Mouse (Mus musculus): ENCODE data around the gene Mfsd12. TPM values are rescaled to one million over a fixed set of nuclear protein-coding genes. Genes with fewer than 3 reads are reported as not detected.

The Mfsd12 gene
- polyA plus RNA-seq, 1 experiment from 2014 or later = 12.9 TPM

- 10% methylated on average over 19 of the region's 19 CpGs for WGBS
- peak overlapping the region; percentile 43 for H3K4me3 ChIP-seq
Observed at GRCm38 (mm10) chr10:81393456-81394063, 36.3 kb downstream of the Mfsd12 start.

GRCm38 (mm10) chr10:81395127-81395526 is 37.8 kb downstream of the Mfsd12 start:
- Histone ChIP-seq H3K27ac (no peak overlapping the region), H3K9me3 (no peaks in the 10 kb centered on the region), H3K4me1 (replicated peaks) (peaks cover 60% of the 10 kb centered on the region), H3K27me3 (ENCODE audit: insufficient read depth, poor library complexity, severe bottlenecking) (peaks cover 38% of the 10 kb centered on the region), H3K4me3 (no peak overlapping the region), H3K36me3 (peaks cover 14% of the 10 kb centered on the region)
- 18% methylated on average over 5 of the region's 5 CpGs for WGBS
- DNase-seq (ENCODE audit: low spot score) = peak; percentile 83

More at GRCm38 (mm10) chr10:81393456-81394063, 36.3 kb downstream of the Mfsd12 start:
- peaks cover 17% of the 10 kb centered on the region for H3K36me3 ChIP-seq
- H3K4me1 ChIP-seq (replicated peaks) = peaks cover 60% of the 10 kb centered on the region
- H3K27ac ChIP-seq = peak overlapping the region; percentile 75
- H3K27me3 ChIP-seq (ENCODE audit: insufficient read depth, poor library complexity, severe bottlenecking) = peaks cover 27% of the 10 kb centered on the region
- no peaks in the 10 kb centered on the region for H3K9me3 ChIP-seq
- no peak for DNase-seq (ENCODE audit: low spot score)

- no peaks in the 10 kb centered on the region for H3K9me3 ChIP-seq
- H3K4me1 ChIP-seq (replicated peaks) = peaks cover 63% of the 10 kb centered on the region
- no peak for DNase-seq (ENCODE audit: low spot score)
- H3K27me3 ChIP-seq (ENCODE audit: insufficient read depth, poor library complexity, severe bottlenecking) = peaks cover 45% of the 10 kb centered on the region
- peaks cover 12% of the 10 kb centered on the region for H3K36me3 ChIP-seq
- H3K4me3 ChIP-seq = no peak overlapping the region
- WGBS = 76% methylated on average over 4 of the region's 4 CpGs
- H3K27ac ChIP-seq = peak overlapping the region; percentile 26; the same call in 1 of the 2 replicates
Observed at GRCm38 (mm10) chr10:81395865-81396264, 38.6 kb downstream of the Mfsd12 start.

GRCm38 (mm10) chr10:81396749-81397148 is 39.5 kb downstream of the Mfsd12 start:
- Histone ChIP-seq H3K9me3 (no peaks in the 10 kb centered on the region), H3K4me3 (no peak overlapping the region), H3K4me1 (replicated peaks) (peaks cover 72% of the 10 kb centered on the region), H3K36me3 (peaks cover 11% of the 10 kb centered on the region), H3K27me3 (ENCODE audit: insufficient read depth, poor library complexity, severe bottlenecking) (peaks cover 53% of the 10 kb centered on the region), H3K27ac (peak overlapping the region; percentile 8; the same call in 1 of the 2 replicates)
- DNase-seq (ENCODE audit: low spot score) = no peak
- 51% methylated on average over 5 of the region's 5 CpGs for WGBS

- H3K4me3 ChIP-seq = peak overlapping the region; percentile 0; the same call in 1 of the 2 replicates
- 54% methylated on average over 5 of the region's 5 CpGs for WGBS
- no peak for DNase-seq (ENCODE audit: low spot score)
- no peaks in the 10 kb centered on the region for H3K9me3 ChIP-seq
- peaks cover 11% of the 10 kb centered on the region for H3K36me3 ChIP-seq
- H3K4me1 ChIP-seq (replicated peaks) = peaks cover 78% of the 10 kb centered on the region
- peak overlapping the region; percentile 93 for H3K27ac ChIP-seq
- peaks cover 64% of the 10 kb centered on the region for H3K27me3 ChIP-seq (ENCODE audit: insufficient read depth, poor library complexity, severe bottlenecking)
Observed at GRCm38 (mm10) chr10:81399296-81399695, 42.0 kb downstream of the Mfsd12 start.

GRCm38 (mm10) chr10:81399798-81400308 is 42.6 kb downstream of the Mfsd12 start:
- no peak for DNase-seq (ENCODE audit: low spot score)
- WGBS = 70% methylated on average over 18 of the region's 18 CpGs
- H3K36me3 ChIP-seq = peaks cover 11% of the 10 kb centered on the region
- H3K4me1 ChIP-seq (replicated peaks) = peaks cover 83% of the 10 kb centered on the region
- H3K9me3 ChIP-seq = no peaks in the 10 kb centered on the region
- H3K4me3 ChIP-seq = peak overlapping the region; percentile 41; the same call in 1 of the 2 replicates
- peaks cover 70% of the 10 kb centered on the region for H3K27me3 ChIP-seq (ENCODE audit: insufficient read depth, poor library complexity, severe bottlenecking)
- peak overlapping the region; percentile 93 for H3K27ac ChIP-seq

- peak overlapping the region; percentile 41 for H3K4me3 ChIP-seq
- peaks cover 88% of the 10 kb centered on the region for H3K4me1 ChIP-seq (replicated peaks)
- 41% methylated on average over 22 of the region's 22 CpGs for WGBS
- peak overlapping the region; percentile 93 for H3K27ac ChIP-seq
- H3K36me3 ChIP-seq = peaks cover 13% of the 10 kb centered on the region
- H3K27me3 ChIP-seq (ENCODE audit: insufficient read depth, poor library complexity, severe bottlenecking) = peaks cover 77% of the 10 kb centered on the region
- DNase-seq (ENCODE audit: low spot score) = no peak
- no peaks in the 10 kb centered on the region for H3K9me3 ChIP-seq
Observed at GRCm38 (mm10) chr10:81400371-81401204, 43.3 kb downstream of the Mfsd12 start.

GRCm38 (mm10) chr10:81401205-81401520 is 43.9 kb downstream of the Mfsd12 start:
- no peak for DNase-seq (ENCODE audit: low spot score)
- H3K27me3 ChIP-seq (ENCODE audit: insufficient read depth, poor library complexity, severe bottlenecking) = peaks cover 83% of the 10 kb centered on the region
- 25% methylated on average over 10 of the region's 10 CpGs for WGBS

GRCm38 (mm10) chr10:81401521-81402226 is 44.4 kb downstream of the Mfsd12 start:
- H3K4me3 ChIP-seq = peak overlapping the region; percentile 41

More at GRCm38 (mm10) chr10:81401205-81401520, 43.9 kb downstream of the Mfsd12 start:
- no peaks in the 10 kb centered on the region for H3K9me3 ChIP-seq
- H3K4me1 ChIP-seq (replicated peaks) = peaks cover 91% of the 10 kb centered on the region
- peak overlapping the region; percentile 93 for H3K27ac ChIP-seq
- H3K36me3 ChIP-seq = peaks cover 17% of the 10 kb centered on the region
- H3K4me3 ChIP-seq = peak overlapping the region; percentile 41

GRCm38 (mm10) chr10:81402227-81402765 is 45.0 kb downstream of the Mfsd12 start:
- Histone ChIP-seq H3K4me1 (replicated peaks) (peaks cover 91% of the 10 kb centered on the region), H3K27ac (peak overlapping the region; percentile 93)
- 11% methylated on average over 7 of the region's 7 CpGs for WGBS

More at GRCm38 (mm10) chr10:81401521-81402226, 44.4 kb downstream of the Mfsd12 start:
- peak; percentile 85 for DNase-seq (ENCODE audit: low spot score)
- Histone ChIP-seq H3K27me3 (ENCODE audit: insufficient read depth, poor library complexity, severe bottlenecking) (peaks cover 86% of the 10 kb centered on the region), H3K27ac (peak overlapping the region; percentile 93), H3K4me1 (replicated peaks) (peaks cover 91% of the 10 kb centered on the region), H3K9me3 (no peaks in the 10 kb centered on the region), H3K36me3 (peaks cover 17% of the 10 kb centered on the region)
- WGBS = 5% methylated on average over 18 of the region's 18 CpGs

GRCm38 (mm10) chr10:81403511-81403910 is 46.2 kb downstream of the Mfsd12 start:
- WGBS = 52% methylated on average over 10 of the region's 10 CpGs
- Histone ChIP-seq H3K27me3 (ENCODE audit: insufficient read depth, poor library complexity, severe bottlenecking) (peaks cover 89% of the 10 kb centered on the region), H3K27ac (peak overlapping the region; percentile 93), H3K4me1 (replicated peaks) (peaks cover 92% of the 10 kb centered on the region), H3K4me3 (peak overlapping the region; percentile 41; the same call in 1 of the 2 replicates), H3K9me3 (no peaks in the 10 kb centered on the region), H3K36me3 (peaks cover 17% of the 10 kb centered on the region)
- no peak for DNase-seq (ENCODE audit: low spot score)

More at GRCm38 (mm10) chr10:81402227-81402765, 45.0 kb downstream of the Mfsd12 start:
- Histone ChIP-seq H3K4me3 (peak overlapping the region; percentile 41), H3K27me3 (ENCODE audit: insufficient read depth, poor library complexity, severe bottlenecking) (peaks cover 86% of the 10 kb centered on the region), H3K9me3 (no peaks in the 10 kb centered on the region), H3K36me3 (peaks cover 17% of the 10 kb centered on the region)
- DNase-seq (ENCODE audit: low spot score) = no peak

GRCm38 (mm10) chr10:81404082-81404481 is 46.8 kb downstream of the Mfsd12 start:
- Histone ChIP-seq H3K9me3 (no peaks in the 10 kb centered on the region), H3K36me3 (peaks cover 17% of the 10 kb centered on the region), H3K4me1 (replicated peaks) (peaks cover 97% of the 10 kb centered on the region), H3K27ac (0 out of 2 replicates have a peak overlapping the region, but pooled peaks have one; percentile 13), H3K27me3 (ENCODE audit: insufficient read depth, poor library complexity, severe bottlenecking) (peaks cover 94% of the 10 kb centered on the region), H3K4me3 (no peak overlapping the region)
- no peak for DNase-seq (ENCODE audit: low spot score)
- WGBS = 15% methylated on average over 9 of the region's 9 CpGs
